Mouse (Mus musculus) erythroblast, adult 5-6 weeks (primary cell): Measurements from ENCODE around the gene Unc5b. TPM values are rescaled to one million over a fixed set of nuclear protein-coding genes. Genes with fewer than 3 reads are reported as not detected.
"Not testable (repeated sequence)": the region's sequence is repeated elsewhere in the genome, so short reads cannot be mapped to it uniquely, and the experiment has no call there.

Experiments
- ATAC-seq: replicated peaks from 2 replicates; pipeline ENCODE4 v1.8.0; 2016; ENCODE audit warnings: moderate number of reproducible peaks, mild to moderate bottlenecking, moderate TSS enrichment, inconsistent platforms; ENCODE audit not compliant: poor library complexity, low FRiP score, severe bottlenecking
- total RNA-seq, 2 experiments: library from RNA; stranded (forward) in 1 of 2; stranded (reverse) in 1 of 2; fragments of 150-400 nt in 1 of 2; fragments of 200-764, 138-1000 nt in 1 of 2; gene quantifications; 2 replicates each; pipeline versions ENCODE4 v1.2.3 to v1.2.4; 2015 to 2017; ENCODE audit warnings: low replicate concordance in 2 of 2

Gene Unc5b
- not detected in 2 replicates for total RNA-seq (2015; ENCODE audit: low replicate concordance)
- total RNA-seq (2017; ENCODE audit: low replicate concordance), result not detected in 2 replicates

DNA sequence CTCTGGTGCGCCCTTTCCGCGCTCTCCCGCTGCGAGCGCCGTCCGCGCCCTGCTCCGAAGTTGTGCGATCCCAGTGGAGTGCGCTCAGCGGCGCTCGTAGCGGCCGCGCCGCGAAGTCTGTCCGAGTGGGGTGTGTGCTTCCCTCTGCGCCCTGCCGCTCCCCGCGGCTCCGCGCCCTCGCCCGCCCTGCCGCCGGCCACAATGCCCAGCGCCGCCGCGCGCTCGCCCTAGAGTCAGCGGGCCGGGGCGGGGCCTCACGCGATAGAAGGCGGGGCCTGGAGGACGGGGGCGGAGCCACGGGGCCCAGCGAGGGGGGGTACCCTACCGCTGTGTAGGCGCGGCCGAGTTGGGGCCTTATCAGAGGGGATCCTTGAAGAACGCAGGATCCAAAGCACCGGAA is at the start of gene Unc5b:
Gene Unc5b, minus strand, starts transcription at position 203 of the 400 bp plus-strand sequence.
- no peak for ATAC-seq

- no peak for ATAC-seq
Measured at GRCm38 (mm10) chr10:60879817-60880216, 48.4 kb upstream of the Unc5b start.

- ATAC-seq, result no peak
Measured at GRCm38 (mm10) chr10:60877075-60877474, 45.7 kb upstream of the Unc5b start.

- ATAC-seq, result no peak
Measured at GRCm38 (mm10) chr10:60875011-60875410, 43.6 kb upstream of the Unc5b start.

DNA sequence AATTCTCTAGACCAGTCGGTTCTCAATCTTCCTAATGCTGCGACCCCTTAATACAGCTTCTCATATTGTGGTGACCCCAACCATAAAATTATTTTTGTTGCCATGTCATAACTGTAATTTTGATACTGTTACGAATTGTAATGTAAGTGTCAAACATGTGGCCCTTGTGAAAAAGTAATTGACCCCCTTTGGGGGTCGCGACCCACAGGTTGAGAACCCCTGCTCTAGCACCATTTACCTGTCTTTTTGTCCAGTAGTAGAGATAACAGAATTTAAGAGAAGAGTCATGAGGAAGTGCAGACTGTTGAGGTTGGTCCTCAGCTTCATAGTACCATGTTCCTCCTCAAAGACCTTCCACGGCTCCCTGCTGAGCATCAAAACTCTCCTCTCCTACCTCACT is 31.9 kb upstream of the Unc5b start:
- no peak for ATAC-seq

DNA sequence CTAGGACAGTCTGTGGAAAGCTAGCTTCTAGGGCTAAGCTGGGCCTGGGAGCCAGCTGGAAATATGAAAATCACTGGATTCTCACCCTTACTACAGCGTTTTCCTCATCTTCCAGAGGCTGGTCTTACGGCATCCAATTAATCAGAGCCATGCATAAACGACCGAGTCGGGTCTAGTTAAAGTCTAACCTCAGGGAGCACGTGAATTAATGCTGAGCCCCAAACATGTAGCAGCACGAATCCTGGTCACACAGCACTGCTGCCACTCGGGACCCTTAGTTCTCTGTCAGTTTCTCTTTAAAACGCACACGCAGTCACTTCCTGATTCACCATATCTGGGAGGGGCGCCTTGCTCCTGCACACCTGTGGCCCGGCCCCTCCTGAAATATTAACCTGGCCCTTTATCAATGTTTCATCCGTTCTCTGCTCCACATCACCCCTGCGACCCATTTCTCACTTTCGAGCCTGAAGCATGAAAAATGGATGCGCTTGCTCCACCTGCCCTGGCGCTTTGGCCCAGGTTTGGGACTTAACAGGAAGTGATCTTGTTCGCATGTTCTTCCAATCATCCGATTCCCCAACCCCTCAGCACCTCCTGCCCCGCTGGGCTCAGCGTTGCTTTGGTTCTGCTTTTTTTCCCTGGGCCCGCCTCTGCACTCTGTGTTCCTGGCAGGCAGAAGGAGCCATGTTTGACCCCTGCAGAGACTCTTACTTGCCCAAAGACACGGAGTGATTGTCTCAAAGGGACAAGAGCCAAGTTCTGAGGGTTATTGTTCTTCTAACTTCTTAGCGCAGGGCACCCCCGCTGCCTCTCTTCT is 31.3 kb upstream of the Unc5b start:
- no peak for ATAC-seq

GRCm38 (mm10) chr10:60845271-60845670 is 13.9 kb upstream of the Unc5b start:
- not testable (repeated sequence) for ATAC-seq

GRCm38 (mm10) chr10:60838816-60839215 is 7.4 kb upstream of the Unc5b start:
- no peak for ATAC-seq

- ATAC-seq, result peak; percentile 66; the same call in 1 of the 2 replicates
Measured at GRCm38 (mm10) chr10:60834949-60835348, 3.6 kb upstream of the Unc5b start.

DNA sequence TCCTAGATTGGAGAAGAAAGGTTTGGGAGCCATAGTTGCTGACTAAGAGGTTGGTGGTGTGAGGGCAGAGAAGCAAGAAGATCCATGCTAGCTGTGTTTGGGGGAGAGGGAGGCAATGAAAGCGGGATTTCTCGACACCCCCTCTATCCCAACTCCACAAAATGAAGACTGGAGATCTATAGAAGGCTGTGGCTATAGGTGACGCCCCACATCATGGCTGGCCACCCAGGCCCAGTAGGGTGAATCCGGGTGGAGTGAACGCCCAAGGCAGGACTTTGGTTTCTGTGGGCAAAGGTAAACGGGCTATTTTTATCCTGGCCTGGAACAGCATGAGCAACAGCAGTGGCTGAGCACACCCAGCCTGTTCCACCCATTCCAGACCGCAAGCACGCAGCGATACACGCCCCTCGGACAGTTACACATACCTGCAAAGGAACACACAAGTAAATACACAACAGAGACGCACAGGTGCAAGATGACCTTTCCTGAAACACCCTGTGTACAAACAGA is 1.3 kb upstream of the Unc5b start:
- ATAC-seq, result no peak

GRCm38 (mm10) chr10:60830556-60831350 is 628 bp downstream of the Unc5b start:
- no peak for ATAC-seq

- no peak for ATAC-seq
Measured at GRCm38 (mm10) chr10:60830000-60830399, 1.4 kb downstream of the Unc5b start.

GRCm38 (mm10) chr10:60829071-60829470 is 2.3 kb downstream of the Unc5b start:
- no peak for ATAC-seq

- no peak for ATAC-seq
Measured at GRCm38 (mm10) chr10:60827901-60828670, 3.3 kb downstream of the Unc5b start.

- ATAC-seq, result no peak
Measured at GRCm38 (mm10) chr10:60827266-60827665, 4.1 kb downstream of the Unc5b start.

DNA sequence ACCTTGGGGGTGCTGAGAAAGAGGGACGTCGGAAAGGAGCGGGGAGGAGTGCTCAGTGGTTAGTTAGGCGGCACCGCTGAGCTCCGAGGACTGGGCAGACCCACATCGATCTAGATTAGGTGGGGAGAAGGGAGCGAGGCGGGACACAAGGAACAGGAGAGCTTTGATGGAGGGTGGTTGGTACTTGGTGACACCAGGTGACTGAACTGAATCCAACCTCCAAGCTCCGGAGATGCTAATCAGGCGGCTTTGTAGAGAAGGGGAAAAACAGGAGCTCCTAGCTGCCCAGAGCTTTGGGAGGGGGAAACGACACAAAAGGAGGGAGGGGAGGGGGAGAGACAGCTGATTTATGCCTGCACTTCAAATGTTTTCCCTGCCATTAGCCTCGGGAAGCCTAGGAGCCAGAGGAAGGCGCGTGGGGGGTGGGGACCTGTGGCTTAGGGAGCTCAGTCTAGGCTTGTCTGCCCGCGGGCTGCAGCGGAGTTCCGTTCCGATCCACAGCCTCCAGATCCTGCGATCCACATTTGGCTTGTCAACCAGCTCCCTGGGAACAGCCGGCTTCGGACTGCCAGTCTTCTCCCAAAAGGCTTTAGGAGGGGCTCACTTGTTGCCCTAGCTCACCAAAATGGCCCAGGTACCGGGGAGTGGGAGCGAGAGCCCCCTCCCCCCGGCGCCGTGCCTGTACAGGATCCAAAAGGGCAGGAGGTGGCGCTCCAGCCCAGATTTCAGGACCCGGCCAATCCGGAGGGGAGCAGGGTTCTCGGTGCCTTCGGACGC is 4.7 kb downstream of the Unc5b start:
- no peak for ATAC-seq

- no peak for ATAC-seq
Measured at GRCm38 (mm10) chr10:60825955-60826354, 5.4 kb downstream of the Unc5b start.

GRCm38 (mm10) chr10:60823744-60824143 is 7.6 kb downstream of the Unc5b start:
- no peak for ATAC-seq
